Mouse (Mus musculus) myocyte (in vitro differentiated cells): ENCODE results near the gene Olfr1321. TPM values are rescaled to one million over a fixed set of nuclear protein-coding genes. Genes with fewer than 3 reads are reported as not detected.

ENCODE experiments used
- H3K27me3 ChIP-seq: one replicate; pipeline ENCODE4 v1.6.1; 2011; ENCODE audit not compliant: control insufficient read depth, insufficient read depth, insufficient read length
- H3K36me3 ChIP-seq: one replicate; pipeline ENCODE4 v1.6.1; 2011; ENCODE audit not compliant: control insufficient read depth, insufficient read depth
- H3K4me2 ChIP-seq: one replicate; pipeline ENCODE4 v1.6.1; 2011; ENCODE audit warnings: low read depth, control low read depth
- H3K4me3 ChIP-seq: one replicate; pipeline ENCODE4 v1.5.1; 2011; ENCODE audit warnings: mild to moderate bottlenecking, control low read depth, moderate library complexity
- H3K79me2 ChIP-seq: one replicate; pipeline ENCODE4 v1.6.1; 2011; ENCODE audit not compliant: control insufficient read depth, insufficient read depth
- H3ac ChIP-seq: one replicate; pipeline ENCODE4 v1.6.1; 2011; ENCODE audit not compliant: control insufficient read depth, insufficient read length
- CEBPB ChIP-seq: IDR thresholded peaks from 2 replicates; pipeline ENCODE4 v1.6.1; 2011; ENCODE audit warnings: mild to moderate bottlenecking, moderate library complexity; ENCODE audit not compliant: poor library complexity, insufficient read depth, severe bottlenecking
- E2F4 ChIP-seq: IDR thresholded peaks from one replicate; pipeline ENCODE4 v1.6.1; 2011; ENCODE audit warnings: mild to moderate bottlenecking, control low read depth, moderate library complexity; ENCODE audit not compliant: insufficient read depth
- MAX ChIP-seq: IDR thresholded peaks from one replicate; pipeline ENCODE4 v1.6.1; 2011; ENCODE audit warnings: low read depth, mild to moderate bottlenecking, control low read depth
- MYOD1 ChIP-seq, 3 experiments: IDR thresholded peaks; one replicate each; pipeline ENCODE4 v1.6.1; 2011; ENCODE audit warnings: control low read depth in 2 of 3, low read depth in 2 of 3, mild to moderate bottlenecking in 2 of 3, moderate library complexity in 1 of 3; ENCODE audit not compliant: insufficient read length in 2 of 3, control insufficient read depth in 1 of 3
- MYOG ChIP-seq, 3 experiments: IDR thresholded peaks; one replicate each; pipeline ENCODE4 v1.6.1; 2011; ENCODE audit warnings: control low read depth in 2 of 3, low read depth in 2 of 3, mild to moderate bottlenecking in 2 of 3; ENCODE audit not compliant: insufficient read length in 2 of 3, control insufficient read depth in 1 of 3, insufficient read depth in 1 of 3
- POLR2A ChIP-seq: IDR thresholded peaks from one replicate; pipeline ENCODE4 v1.6.1; 2011; ENCODE audit warnings: low read depth, mild to moderate bottlenecking, control low read depth, moderate library complexity; ENCODE audit not compliant: insufficient read length
- POLR2AphosphoS2 ChIP-seq: IDR thresholded peaks from one replicate; pipeline ENCODE4 v1.6.1; 2011; ENCODE audit warnings: low read depth, control low read depth; ENCODE audit not compliant: insufficient read length
- REST ChIP-seq: IDR thresholded peaks from one replicate; pipeline ENCODE4 v1.6.1; 2011; ENCODE audit warnings: mild to moderate bottlenecking, control low read depth, moderate library complexity; ENCODE audit not compliant: insufficient read depth, insufficient read length
- SRF ChIP-seq: IDR thresholded peaks from one replicate; pipeline ENCODE4 v1.6.1; 2011; ENCODE audit warnings: low read depth; ENCODE audit not compliant: control insufficient read depth, insufficient read length
- TCF12 ChIP-seq: IDR thresholded peaks from one replicate; pipeline ENCODE4 v1.6.1; 2011; ENCODE audit warnings: mild to moderate bottlenecking, control low read depth; ENCODE audit not compliant: poor library complexity, insufficient read depth, severe bottlenecking
- TCF3 ChIP-seq: IDR thresholded peaks from one replicate; pipeline ENCODE4 v1.6.1; 2011; ENCODE audit warnings: low read depth, control low read depth; ENCODE audit not compliant: insufficient read length
- USF1 ChIP-seq: IDR thresholded peaks from one replicate; pipeline ENCODE4 v1.6.1; 2011; ENCODE audit warnings: low read depth, mild to moderate bottlenecking, control low read depth, moderate library complexity
- polyA plus RNA-seq: library from polyadenylated mRNA; unstranded; fragments of >200 nt; fragmentation: generic; extraction: Trizol; gene quantifications from one replicate; pipeline ENCODE4 v1.2.1, GENCODE M21; 2012; ENCODE audit warnings: missing spikeins

Gene Olfr1321
- polyA plus RNA-seq, result not detected

DNA sequence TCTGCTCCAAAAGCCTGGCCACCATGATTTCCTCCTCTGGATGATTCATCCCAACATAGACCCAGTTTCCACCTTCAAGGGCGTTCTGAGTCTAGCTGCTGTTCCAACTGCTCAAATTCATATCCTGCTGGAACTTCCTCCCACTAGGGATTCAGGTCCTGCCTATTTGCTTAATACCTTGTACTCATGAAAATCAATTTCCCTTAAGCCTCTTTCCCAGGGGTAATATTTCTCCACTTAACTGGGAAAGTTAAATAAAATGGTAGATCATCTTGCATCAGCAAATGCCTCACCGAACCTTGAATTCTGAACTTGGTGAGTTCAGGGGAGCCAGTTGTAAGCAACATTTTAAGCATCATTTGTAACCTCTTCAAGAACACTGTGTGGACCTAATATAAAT, at the start of gene Olfr1321:
Olfr1321 (minus strand) TSS at position 101 of the 400 bp plus-strand sequence.
- no peak within 1 kb of the TSS for H3K4me2 ChIP-seq
- no peaks in the 10 kb centered on the region for H3K79me2 ChIP-seq
- no peak within 1 kb of the TSS for H3K4me3 ChIP-seq
- no peaks in the 10 kb centered on the region for H3K36me3 ChIP-seq
- TF ChIP-seq MYOD1 (IDR thresholded peaks at IDR 0.05; ENCODE audit: control insufficient read depth in 1 of 3, insufficient read length in 2 of 3, low read depth in 2 of 3) (no peak), POLR2A (no peak), E2F4 (no peak), TCF3 (no peak), SRF (no peak), CEBPB (no peak), REST (no peak), MAX (no peak), USF1 (no peak), TCF12 (no peak)
- H3ac ChIP-seq, result no peak within 1 kb of the TSS
- H3K27me3 ChIP-seq, result no peaks in the 10 kb centered on the region

DNA sequence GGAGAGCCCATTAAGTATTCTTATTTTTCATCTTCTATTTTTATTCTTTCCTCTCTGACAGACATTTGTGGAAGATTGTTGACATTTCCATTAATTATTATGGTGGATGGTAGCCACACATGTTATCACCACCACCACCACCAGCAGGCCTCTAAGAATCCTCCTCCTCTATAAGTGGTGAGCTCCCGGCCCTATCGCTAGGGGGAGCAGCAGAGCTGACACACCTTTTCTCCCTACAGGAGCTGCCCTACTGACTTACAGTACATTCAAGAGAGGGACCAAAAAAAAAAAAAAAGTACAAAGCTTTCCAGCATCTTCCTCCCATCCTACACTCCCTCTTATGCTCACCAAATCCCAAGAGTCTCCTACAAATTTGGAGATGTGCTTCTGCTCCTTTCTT, 36.0 kb upstream of the Olfr1321 start:
- no peak overlapping the region for H3K4me3 ChIP-seq
- no peaks in the 10 kb centered on the region for H3K36me3 ChIP-seq
- no peaks in the 10 kb centered on the region for H3K79me2 ChIP-seq
- no peaks in the 10 kb centered on the region for H3K27me3 ChIP-seq
- TF ChIP-seq REST (no peak), USF1 (no peak), TCF3 (no peak), MYOG (IDR thresholded peaks at IDR 0.05; ENCODE audit: control insufficient read depth in 1 of 3, insufficient read depth in 1 of 3, insufficient read length in 2 of 3, low read depth in 2 of 3) (no peak), E2F4 (no peak), TCF12 (no peak), SRF (no peak), POLR2A (no peak), MAX (no peak), POLR2AphosphoS2 (no peak), CEBPB (no peak), MYOD1 (IDR thresholded peaks at IDR 0.05; ENCODE audit: control insufficient read depth in 1 of 3, insufficient read length in 2 of 3, low read depth in 2 of 3) (no peak)
- no peak overlapping the region for H3ac ChIP-seq
- H3K4me2 ChIP-seq, result no peak overlapping the region

DNA sequence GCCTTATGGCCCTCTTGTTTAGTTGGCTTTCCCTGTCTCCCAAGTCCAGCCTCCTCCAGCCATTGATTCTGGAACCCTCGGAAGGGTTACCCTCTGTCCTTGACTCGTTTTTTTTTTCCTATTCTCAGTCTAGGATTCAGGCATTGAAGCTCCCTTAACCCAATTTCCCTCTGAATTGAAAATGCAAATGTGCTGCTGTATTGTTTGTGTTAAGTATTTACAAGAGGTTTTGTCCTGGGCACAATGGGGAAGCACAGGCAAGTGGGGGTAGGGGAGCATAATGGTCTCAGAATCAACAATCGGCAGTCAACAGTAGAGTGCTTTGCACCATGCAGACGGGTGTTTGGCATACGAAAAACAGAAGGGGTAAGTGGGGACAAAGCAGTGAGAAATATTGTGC, 10.3 kb upstream of the Olfr1321 start:
- Histone ChIP-seq H3ac (no peak overlapping the region), H3K4me3 (no peak overlapping the region), H3K79me2 (no peaks in the 10 kb centered on the region), H3K4me2 (no peak overlapping the region), H3K27me3 (no peaks in the 10 kb centered on the region), H3K36me3 (no peaks in the 10 kb centered on the region)
- TF ChIP-seq MYOD1 (IDR thresholded peaks at IDR 0.05; ENCODE audit: control insufficient read depth in 1 of 3, insufficient read length in 2 of 3, low read depth in 2 of 3) (no peak), TCF3 (no peak), POLR2AphosphoS2 (no peak), USF1 (no peak), CEBPB (no peak), MAX (no peak), POLR2A (no peak), TCF12 (no peak)

Other genes starting within 250 kb of the Olfr1321 start
- not detected for gene Olfr1320, start 62.7 kb downstream of the Olfr1321 start, polyA plus RNA-seq
- not detected for gene Igsf1, start 62.7 kb upstream of the Olfr1321 start, polyA plus RNA-seq
- not detected for gene Olfr1322, start 156.4 kb upstream of the Olfr1321 start, polyA plus RNA-seq